Mouse (Mus musculus) adrenal gland, postnatal 25 days (tissue): ENCODE measurements at regions not wholly inside any gene's neighbourhood (a gene's known extent, or its start where the extent isn't known, plus 50 kb on each side); places are given as distances from the start of the nearest gene placed in this dataset.

Experiments
- DNase-seq: peaks from one replicate; pipeline ENCODE4 v3.0.0; 2021; ENCODE audit warnings: mixed read lengths

DNA sequence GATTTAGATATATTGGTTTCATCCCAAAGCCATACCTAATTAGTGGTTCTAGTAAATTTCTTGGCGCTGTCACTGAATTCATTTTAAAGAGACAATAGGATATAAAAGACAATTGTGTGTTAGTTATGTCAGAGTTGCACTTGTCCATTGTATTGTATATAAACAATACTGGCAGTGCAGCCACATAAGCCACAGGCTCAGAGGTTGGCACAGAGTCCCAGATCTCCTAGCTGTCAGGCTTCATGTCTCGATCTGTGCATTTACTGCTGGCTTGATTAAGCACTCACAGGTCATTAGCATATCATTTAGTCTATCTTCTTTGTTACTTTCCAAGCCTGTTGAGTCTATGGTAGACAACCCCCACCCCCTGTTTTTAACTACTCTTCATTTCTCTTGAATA lies 66.6 kb upstream of the Dkk2 start:
- DNase-seq = no peak

DNA sequence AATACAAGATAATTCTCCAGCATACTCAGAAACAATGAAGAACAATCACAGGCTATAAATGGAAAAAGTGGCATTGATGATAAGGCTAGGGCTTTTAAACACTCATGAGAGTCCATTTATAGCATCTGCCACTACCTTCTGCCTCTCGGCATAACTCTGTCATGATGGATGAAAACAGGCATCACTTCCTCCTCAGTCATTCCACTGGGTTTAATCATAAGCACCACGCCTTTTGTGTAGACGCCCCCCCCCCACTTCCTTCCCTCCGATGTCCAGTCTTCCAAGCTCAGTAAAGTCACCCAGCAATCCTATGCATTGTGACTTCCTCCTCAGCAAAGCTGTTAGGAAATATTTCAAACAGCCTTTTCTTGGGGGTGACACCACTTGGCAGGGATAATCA lies 63.1 kb upstream of the Dkk2 start:
- no peak for DNase-seq

DNA sequence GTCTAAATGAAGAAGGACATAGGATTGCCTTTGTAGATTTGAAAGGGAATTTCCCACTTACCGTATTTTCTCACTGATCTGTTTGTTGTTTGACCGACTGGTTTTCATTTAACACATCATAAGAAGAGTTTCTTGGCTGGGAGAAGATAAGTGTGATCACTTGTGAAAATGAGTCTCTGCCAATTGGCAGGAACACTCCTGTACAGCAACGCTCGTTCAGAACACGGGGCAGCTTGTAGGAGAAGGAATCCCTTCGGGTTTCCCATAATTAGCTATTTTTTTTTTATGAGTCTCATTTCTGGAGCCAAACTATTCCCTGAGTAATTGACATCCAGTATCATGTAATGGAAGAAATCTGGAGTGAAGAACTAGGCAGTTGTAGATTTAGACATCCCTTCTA lies 61.8 kb upstream of the Dkk2 start:
- DNase-seq = no peak

DNA sequence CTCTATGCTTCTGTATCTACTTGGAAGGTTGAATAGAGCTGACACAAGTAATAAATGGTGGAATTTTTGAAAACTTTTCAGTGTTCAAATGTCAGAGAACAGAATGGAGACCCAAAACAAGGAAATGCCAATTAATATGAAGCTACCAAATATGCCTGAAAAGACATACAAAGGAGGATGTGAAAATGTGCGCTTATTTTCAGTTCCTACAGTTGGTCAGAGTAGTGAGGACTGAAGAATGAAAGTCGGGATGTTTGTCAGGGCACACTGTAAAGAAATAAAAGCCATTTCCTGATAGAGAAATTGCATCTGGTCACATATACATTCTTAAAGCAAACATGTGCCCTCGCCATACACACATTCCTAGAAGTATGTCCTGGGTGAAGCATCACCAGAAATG lies 56.0 kb upstream of the Dkk2 start:
- DNase-seq = no peak

DNA sequence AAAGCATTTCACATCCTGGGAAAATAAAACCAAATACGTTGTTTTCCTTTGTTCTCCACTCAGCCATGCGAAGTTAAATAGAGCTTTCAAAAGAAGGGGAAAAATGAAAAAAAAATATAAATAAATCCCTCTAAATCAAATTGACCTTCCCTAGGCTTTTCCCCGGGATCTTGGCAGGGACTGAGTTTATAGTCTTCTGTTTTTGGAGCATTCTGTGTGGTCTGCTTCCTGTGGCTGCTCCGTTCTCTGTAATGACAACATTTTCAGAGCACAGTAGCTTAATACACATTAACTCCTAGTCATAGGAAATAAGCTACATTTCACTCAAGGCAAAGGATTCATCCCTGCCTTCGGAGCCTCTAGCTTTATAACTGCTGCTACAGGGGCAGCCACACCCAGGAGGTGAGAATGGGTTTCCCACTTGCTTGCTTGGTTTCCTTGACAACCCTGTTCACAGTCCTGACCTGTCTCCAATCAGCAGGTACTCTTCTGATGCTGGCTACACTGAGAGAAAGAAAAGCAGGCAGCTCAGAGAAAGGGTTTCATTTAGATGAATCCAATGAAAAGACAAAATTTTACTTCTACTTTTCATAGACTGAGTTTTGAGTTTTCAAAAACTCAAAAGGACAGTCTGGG lies 51.9 kb upstream of the Dkk2 start:
- DNase-seq = no peak

DNA sequence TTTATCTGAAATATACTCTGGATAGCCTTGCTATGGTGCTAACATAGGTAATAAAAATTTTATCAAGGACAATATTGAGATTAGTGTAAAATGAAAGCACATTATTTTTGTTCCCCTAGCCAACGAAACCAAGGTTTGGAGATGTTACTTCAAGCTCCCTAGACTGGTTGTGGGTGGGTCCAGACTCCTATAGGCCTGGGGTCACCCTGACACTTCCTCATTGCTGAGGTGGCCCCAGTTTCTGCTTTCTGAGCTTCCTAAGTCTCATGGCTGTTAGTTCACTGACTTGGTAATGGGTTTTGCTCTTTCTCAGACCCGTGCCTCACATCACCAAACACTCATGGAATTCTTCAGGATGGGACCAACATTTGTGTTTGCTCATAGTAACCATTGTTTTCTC lies 49.9 kb upstream of the Dkk2 start:
- DNase-seq = no peak
